Mouse (Mus musculus): ENCODE measurements at regions not wholly inside any gene's neighbourhood (a gene's known extent, or its start where the extent isn't known, plus 50 kb on each side); places are given as distances from the start of the nearest gene placed in this dataset.
A peak's percentile ranks its signal among the peaks of the same experiment; 100 is the strongest.

- Histone ChIP-seq H3K4me3 (ENCODE audit: insufficient read depth, poor library complexity, severe bottlenecking) (no peak overlapping the region), H3K79me3 (ENCODE audit: low read depth) (no peaks in the 10 kb centered on the region), H3K27me3 (ENCODE audit: control insufficient read depth, insufficient read depth, insufficient read length) (no peaks in the 10 kb centered on the region), H3K79me2 (ENCODE audit: control insufficient read depth, insufficient read depth) (no peaks in the 10 kb centered on the region), H3ac (ENCODE audit: control insufficient read depth, insufficient read length, low read depth) (no peak overlapping the region), H3K36me3 (ENCODE audit: control insufficient read depth, insufficient read depth) (no peaks in the 10 kb centered on the region)
- TF ChIP-seq MYOD1 (IDR thresholded peaks at IDR 0.05; ENCODE audit: control insufficient read depth, insufficient read length, low read depth): peak; percentile 57
- TF ChIP-seq FOSL1 (IDR thresholded peaks at IDR 0.05; ENCODE audit: insufficient read depth, low read length, poor library complexity, severe bottlenecking): no peak
Observed at GRCm38 (mm10) chr7:136048925-136049586, 332.9 kb upstream of the Mki67 start.

- H3K79me2 ChIP-seq (ENCODE audit: control insufficient read depth, insufficient read depth): no peaks in the 10 kb centered on the region
Observed at GRCm38 (mm10) chr7:136049587-136049930, 333.4 kb upstream of the Mki67 start.

GRCm38 (mm10) chr7:136050116-136050515 is 334.0 kb upstream of the Mki67 start:
- no peaks in the 10 kb centered on the region for H3K79me3 ChIP-seq (ENCODE audit: low read depth)
- H3K79me2 ChIP-seq (ENCODE audit: control insufficient read depth, insufficient read depth): no peaks in the 10 kb centered on the region
- no peaks in the 10 kb centered on the region for H3K36me3 ChIP-seq (ENCODE audit: control insufficient read depth, insufficient read depth)
- H3K4me3 ChIP-seq (ENCODE audit: insufficient read depth, poor library complexity, severe bottlenecking): no peak overlapping the region
- TF ChIP-seq MAX (IDR thresholded peaks at IDR 0.05): no peak
- no peak for TF ChIP-seq MYOD1 (IDR thresholded peaks at IDR 0.05; ENCODE audit: control insufficient read depth, insufficient read length, low read depth)
- TF ChIP-seq CEBPB (IDR thresholded peaks at IDR 0.05; ENCODE audit: low read depth): no peak
- TF ChIP-seq MYOG (IDR thresholded peaks at IDR 0.05; ENCODE audit: control insufficient read depth, extremely low read depth, insufficient read length): no peak
- no peak for TF ChIP-seq USF1 (IDR thresholded peaks at IDR 0.05; ENCODE audit: low read depth)
- no peak for TF ChIP-seq CTCF (IDR thresholded peaks at IDR 0.05; ENCODE audit: control insufficient read depth, insufficient read depth, insufficient read length)
- no peak for TF ChIP-seq FOSL1 (IDR thresholded peaks at IDR 0.05; ENCODE audit: insufficient read depth, low read length, poor library complexity, severe bottlenecking)
- no peak overlapping the region for H3ac ChIP-seq (ENCODE audit: control insufficient read depth, insufficient read length, low read depth)
- H3K27me3 ChIP-seq (ENCODE audit: control insufficient read depth, insufficient read depth, insufficient read length): no peaks in the 10 kb centered on the region

More at GRCm38 (mm10) chr7:136049587-136049930, 333.4 kb upstream of the Mki67 start:
- Histone ChIP-seq H3K36me3 (ENCODE audit: control insufficient read depth, insufficient read depth) (no peaks in the 10 kb centered on the region), H3K79me3 (ENCODE audit: low read depth) (no peaks in the 10 kb centered on the region), H3K4me3 (ENCODE audit: insufficient read depth, poor library complexity, severe bottlenecking) (no peak overlapping the region), H3K27me3 (ENCODE audit: control insufficient read depth, insufficient read depth, insufficient read length) (no peaks in the 10 kb centered on the region), H3ac (ENCODE audit: control insufficient read depth, insufficient read length, low read depth) (no peak overlapping the region)
- no peak for TF ChIP-seq FOSL1 (IDR thresholded peaks at IDR 0.05; ENCODE audit: insufficient read depth, low read length, poor library complexity, severe bottlenecking)
- TF ChIP-seq MYOG (IDR thresholded peaks at IDR 0.05; ENCODE audit: control insufficient read depth, extremely low read depth, insufficient read length): no peak
- TF ChIP-seq CEBPB (IDR thresholded peaks at IDR 0.05; ENCODE audit: low read depth): no peak
- no peak for TF ChIP-seq MAX (IDR thresholded peaks at IDR 0.05)
- TF ChIP-seq USF1 (IDR thresholded peaks at IDR 0.05; ENCODE audit: low read depth): no peak
- TF ChIP-seq CTCF (IDR thresholded peaks at IDR 0.05; ENCODE audit: control insufficient read depth, insufficient read depth, insufficient read length): no peak
- no peak for TF ChIP-seq MYOD1 (IDR thresholded peaks at IDR 0.05; ENCODE audit: control insufficient read depth, insufficient read length, low read depth)

- no peaks in the 10 kb centered on the region for H3K79me3 ChIP-seq (ENCODE audit: low read depth)
- H3K36me3 ChIP-seq (ENCODE audit: control insufficient read depth, insufficient read depth): no peaks in the 10 kb centered on the region
- no peaks in the 10 kb centered on the region for H3K79me2 ChIP-seq (ENCODE audit: control insufficient read depth, insufficient read depth)
- H3K27me3 ChIP-seq (ENCODE audit: control insufficient read depth, insufficient read depth, insufficient read length): no peaks in the 10 kb centered on the region
- TF ChIP-seq CTCF (IDR thresholded peaks at IDR 0.05; ENCODE audit: control insufficient read depth, insufficient read depth, insufficient read length) (no peak), CEBPB (IDR thresholded peaks at IDR 0.05; ENCODE audit: low read depth) (no peak), MYOG (IDR thresholded peaks at IDR 0.05; ENCODE audit: control insufficient read depth, extremely low read depth, insufficient read length) (no peak), FOSL1 (IDR thresholded peaks at IDR 0.05; ENCODE audit: insufficient read depth, low read length, poor library complexity, severe bottlenecking) (no peak), MYOD1 (IDR thresholded peaks at IDR 0.05; ENCODE audit: control insufficient read depth, insufficient read length, low read depth) (no peak), MAX (IDR thresholded peaks at IDR 0.05) (no peak), USF1 (IDR thresholded peaks at IDR 0.05; ENCODE audit: low read depth) (no peak)
- H3ac ChIP-seq (ENCODE audit: control insufficient read depth, insufficient read length, low read depth): no peak overlapping the region
- H3K4me3 ChIP-seq (ENCODE audit: insufficient read depth, poor library complexity, severe bottlenecking): no peak overlapping the region
Observed at GRCm38 (mm10) chr7:136056876-136057484, 340.8 kb upstream of the Mki67 start.

GRCm38 (mm10) chr7:136058319-136058718 is 342.2 kb upstream of the Mki67 start:
- no peak overlapping the region for H3ac ChIP-seq (ENCODE audit: control insufficient read depth, insufficient read length, low read depth)
- H3K79me3 ChIP-seq (ENCODE audit: low read depth): no peaks in the 10 kb centered on the region
- no peaks in the 10 kb centered on the region for H3K27me3 ChIP-seq (ENCODE audit: control insufficient read depth, insufficient read depth, insufficient read length)
- no peaks in the 10 kb centered on the region for H3K79me2 ChIP-seq (ENCODE audit: control insufficient read depth, insufficient read depth)
- no peak overlapping the region for H3K4me3 ChIP-seq (ENCODE audit: insufficient read depth, poor library complexity, severe bottlenecking)
- no peaks in the 10 kb centered on the region for H3K36me3 ChIP-seq (ENCODE audit: control insufficient read depth, insufficient read depth)
- TF ChIP-seq MYOD1 (IDR thresholded peaks at IDR 0.05; ENCODE audit: control insufficient read depth, insufficient read length, low read depth) (no peak), FOSL1 (IDR thresholded peaks at IDR 0.05; ENCODE audit: insufficient read depth, low read length, poor library complexity, severe bottlenecking) (no peak), USF1 (IDR thresholded peaks at IDR 0.05; ENCODE audit: low read depth) (no peak), CEBPB (IDR thresholded peaks at IDR 0.05; ENCODE audit: low read depth) (no peak), CTCF (IDR thresholded peaks at IDR 0.05; ENCODE audit: control insufficient read depth, insufficient read depth, insufficient read length) (no peak), MYOG (IDR thresholded peaks at IDR 0.05; ENCODE audit: control insufficient read depth, extremely low read depth, insufficient read length) (no peak), MAX (IDR thresholded peaks at IDR 0.05) (no peak)
